Mouse (Mus musculus): Measurements from ENCODE around the gene Prkag3. TPM values are rescaled to one million over a fixed set of nuclear protein-coding genes. Genes with fewer than 3 reads are reported as not detected.
A peak's percentile ranks its signal among the peaks of the same experiment; 100 is the strongest.

Gene Prkag3
- polyA plus RNA-seq, 1 experiment from 2014 or later = not detected

GRCm38 (mm10) chr1:74712461-74713098 lies 36.4 kb downstream of the Prkag3 start:
- H3K4me1 ChIP-seq (ENCODE audit: control insufficient read depth, insufficient read depth, low read length) = peaks cover 5% of the 10 kb centered on the region; the same call in 1 of the 2 replicates
- no peaks in the 10 kb centered on the region for H3K9me3 ChIP-seq (replicated peaks; ENCODE audit: control insufficient read depth, low read length, poor library complexity, severe bottlenecking)
- H3K4me3 ChIP-seq (ENCODE audit: low read depth, low read length) = peak overlapping the region; percentile 38; the same call in 1 of the 2 replicates
- no peak for ATAC-seq
- 40% methylated on average over 5 of the region's 5 CpGs for WGBS
- peaks cover 4% of the 10 kb centered on the region for H3K27me3 ChIP-seq (ENCODE audit: control insufficient read depth, insufficient read depth, low read depth, low read length)
- no peak overlapping the region; the same call in 1 of the 2 replicates for H3K9ac ChIP-seq (ENCODE audit: low read depth, low read length)
- H3K27ac ChIP-seq (ENCODE audit: low read length) = no peak overlapping the region
- peak overlapping the region; percentile 81 for H3K4me2 ChIP-seq (ENCODE audit: low read length)
- H3K36me3 ChIP-seq (ENCODE audit: control insufficient read depth, insufficient read depth, low read length) = no peaks in the 10 kb centered on the region

GRCm38 (mm10) chr1:74712046-74712445 lies 37.0 kb downstream of the Prkag3 start:
- Histone ChIP-seq H3K36me3 (ENCODE audit: control insufficient read depth, insufficient read depth, low read length) (no peaks in the 10 kb centered on the region), H3K9ac (ENCODE audit: low read depth, low read length) (no peak overlapping the region), H3K9me3 (replicated peaks; ENCODE audit: control insufficient read depth, low read length, poor library complexity, severe bottlenecking) (no peaks in the 10 kb centered on the region), H3K4me2 (ENCODE audit: low read length) (no peak overlapping the region), H3K27me3 (ENCODE audit: control insufficient read depth, insufficient read depth, low read depth, low read length) (peaks cover 4% of the 10 kb centered on the region), H3K27ac (ENCODE audit: low read length) (no peak overlapping the region), H3K4me3 (ENCODE audit: low read depth, low read length) (no peak overlapping the region), H3K4me1 (ENCODE audit: control insufficient read depth, insufficient read depth, low read length) (peaks cover 5% of the 10 kb centered on the region; the same call in 1 of the 2 replicates)
- ATAC-seq = no peak
- WGBS = 85% methylated on average over 4 of the region's 4 CpGs

GRCm38 (mm10) chr1:74709566-74709965 lies 39.5 kb downstream of the Prkag3 start:
- Histone ChIP-seq H3K36me3 (ENCODE audit: control insufficient read depth, insufficient read depth, low read length) (no peaks in the 10 kb centered on the region), H3K27me3 (ENCODE audit: control insufficient read depth, insufficient read depth, low read depth, low read length) (peaks cover 4% of the 10 kb centered on the region), H3K4me3 (ENCODE audit: low read depth, low read length) (no peak overlapping the region), H3K4me2 (ENCODE audit: low read length) (no peak overlapping the region), H3K9ac (ENCODE audit: low read depth, low read length) (no peak overlapping the region), H3K9me3 (replicated peaks; ENCODE audit: control insufficient read depth, low read length, poor library complexity, severe bottlenecking) (no peaks in the 10 kb centered on the region), H3K27ac (ENCODE audit: low read length) (no peak overlapping the region), H3K4me1 (ENCODE audit: control insufficient read depth, insufficient read depth, low read length) (peaks cover 5% of the 10 kb centered on the region; the same call in 1 of the 2 replicates)
- no peak for ATAC-seq
- 39% methylated on average over 6 of the region's 6 CpGs for WGBS

GRCm38 (mm10) chr1:74705016-74705415 lies 44.0 kb downstream of the Prkag3 start:
- Histone ChIP-seq H3K4me3 (ENCODE audit: low read depth, low read length) (no peak overlapping the region), H3K4me2 (ENCODE audit: low read length) (no peak overlapping the region), H3K27ac (ENCODE audit: low read length) (no peak overlapping the region), H3K9ac (ENCODE audit: low read depth, low read length) (no peak overlapping the region), H3K9me3 (replicated peaks; ENCODE audit: control insufficient read depth, low read length, poor library complexity, severe bottlenecking) (no peaks in the 10 kb centered on the region), H3K36me3 (ENCODE audit: control insufficient read depth, insufficient read depth, low read length) (0 out of 2 replicates have a peak, but pooled peaks cover 2% of the 10 kb centered on the region), H3K4me1 (ENCODE audit: control insufficient read depth, insufficient read depth, low read length) (no peaks in the 10 kb centered on the region), H3K27me3 (ENCODE audit: control insufficient read depth, insufficient read depth, low read depth, low read length) (no peaks in the 10 kb centered on the region)
- ATAC-seq = no peak
- 78% methylated on average over 5 of the region's 5 CpGs for WGBS

- no peaks in the 10 kb centered on the region for H3K27me3 ChIP-seq (ENCODE audit: control insufficient read depth, insufficient read depth, low read depth, low read length)
- H3K4me1 ChIP-seq (ENCODE audit: control insufficient read depth, insufficient read depth, low read length) = no peaks in the 10 kb centered on the region
- H3K4me2 ChIP-seq (ENCODE audit: low read length) = no peak overlapping the region
- no peaks in the 10 kb centered on the region for H3K9me3 ChIP-seq (replicated peaks; ENCODE audit: control insufficient read depth, low read length, poor library complexity, severe bottlenecking)
- H3K27ac ChIP-seq (ENCODE audit: low read length) = no peak overlapping the region
- no peak for ATAC-seq
- 82% methylated on average over 3 of the region's 3 CpGs for WGBS
- H3K36me3 ChIP-seq (ENCODE audit: control insufficient read depth, insufficient read depth, low read length) = 0 out of 2 replicates have a peak, but pooled peaks cover 4% of the 10 kb centered on the region
- H3K4me3 ChIP-seq (ENCODE audit: low read depth, low read length) = no peak overlapping the region
- H3K9ac ChIP-seq (ENCODE audit: low read depth, low read length) = no peak overlapping the region
Observed at GRCm38 (mm10) chr1:74704156-74704555, 44.9 kb downstream of the Prkag3 start.

- H3K4me3 ChIP-seq (ENCODE audit: low read depth, low read length) = no peak overlapping the region
- no peak overlapping the region for H3K4me2 ChIP-seq (ENCODE audit: low read length)
- peaks cover 16% of the 10 kb centered on the region for H3K36me3 ChIP-seq (ENCODE audit: control insufficient read depth, insufficient read depth, low read length)
- H3K27me3 ChIP-seq (ENCODE audit: control insufficient read depth, insufficient read depth, low read depth, low read length) = no peaks in the 10 kb centered on the region
- H3K27ac ChIP-seq (ENCODE audit: low read length) = no peak overlapping the region
- H3K9ac ChIP-seq (ENCODE audit: low read depth, low read length) = no peak overlapping the region
- WGBS = 89% methylated on average over 6 of the region's 6 CpGs
- no peak for ATAC-seq
- H3K4me1 ChIP-seq (ENCODE audit: control insufficient read depth, insufficient read depth, low read length) = no peaks in the 10 kb centered on the region
- no peaks in the 10 kb centered on the region for H3K9me3 ChIP-seq (replicated peaks; ENCODE audit: control insufficient read depth, low read length, poor library complexity, severe bottlenecking)
Observed at GRCm38 (mm10) chr1:74702142-74702553, 46.9 kb downstream of the Prkag3 start.

- H3K27ac ChIP-seq (ENCODE audit: low read length) = no peak overlapping the region
- H3K36me3 ChIP-seq (ENCODE audit: control insufficient read depth, insufficient read depth, low read length) = peaks cover 37% of the 10 kb centered on the region
- H3K4me3 ChIP-seq (ENCODE audit: low read depth, low read length) = no peak overlapping the region
- ATAC-seq = no peak
- no peak overlapping the region for H3K9ac ChIP-seq (ENCODE audit: low read depth, low read length)
- no peaks in the 10 kb centered on the region for H3K27me3 ChIP-seq (ENCODE audit: control insufficient read depth, insufficient read depth, low read depth, low read length)
- H3K9me3 ChIP-seq (replicated peaks; ENCODE audit: control insufficient read depth, low read length, poor library complexity, severe bottlenecking) = no peaks in the 10 kb centered on the region
- 88% methylated on average over 1 of the region's 1 CpGs for WGBS
- no peaks in the 10 kb centered on the region for H3K4me1 ChIP-seq (ENCODE audit: control insufficient read depth, insufficient read depth, low read length)
- H3K4me2 ChIP-seq (ENCODE audit: low read length) = no peak overlapping the region
Observed at GRCm38 (mm10) chr1:74698791-74699190, 50.2 kb downstream of the Prkag3 start.

GRCm38 (mm10) chr1:74698353-74698752 lies 50.7 kb downstream of the Prkag3 start:
- no peak overlapping the region for H3K9ac ChIP-seq (ENCODE audit: low read depth, low read length)
- no peak overlapping the region for H3K4me3 ChIP-seq (ENCODE audit: low read depth, low read length)
- 96% methylated on average over 1 of the region's 1 CpGs for WGBS
- H3K4me1 ChIP-seq (ENCODE audit: control insufficient read depth, insufficient read depth, low read length) = no peaks in the 10 kb centered on the region
- no peaks in the 10 kb centered on the region for H3K9me3 ChIP-seq (replicated peaks; ENCODE audit: control insufficient read depth, low read length, poor library complexity, severe bottlenecking)
- no peak for ATAC-seq
- no peak overlapping the region for H3K27ac ChIP-seq (ENCODE audit: low read length)
- no peak overlapping the region for H3K4me2 ChIP-seq (ENCODE audit: low read length)
- H3K27me3 ChIP-seq (ENCODE audit: control insufficient read depth, insufficient read depth, low read depth, low read length) = no peaks in the 10 kb centered on the region
- peaks cover 37% of the 10 kb centered on the region for H3K36me3 ChIP-seq (ENCODE audit: control insufficient read depth, insufficient read depth, low read length)

- Histone ChIP-seq H3K27me3 (ENCODE audit: control insufficient read depth, insufficient read depth, low read depth, low read length) (no peaks in the 10 kb centered on the region), H3K36me3 (ENCODE audit: control insufficient read depth, insufficient read depth, low read length) (peaks cover 39% of the 10 kb centered on the region), H3K4me2 (ENCODE audit: low read length) (no peak overlapping the region), H3K4me1 (ENCODE audit: control insufficient read depth, insufficient read depth, low read length) (no peaks in the 10 kb centered on the region), H3K27ac (ENCODE audit: low read length) (no peak overlapping the region), H3K9ac (ENCODE audit: low read depth, low read length) (no peak overlapping the region), H3K9me3 (replicated peaks; ENCODE audit: control insufficient read depth, low read length, poor library complexity, severe bottlenecking) (no peaks in the 10 kb centered on the region), H3K4me3 (ENCODE audit: low read depth, low read length) (no peak overlapping the region)
- no peak for ATAC-seq
- 98% methylated on average over 6 of the region's 6 CpGs for WGBS
Observed at GRCm38 (mm10) chr1:74697416-74697815, 51.6 kb downstream of the Prkag3 start.

All from midbrain, embryonic 16.5 days (tissue).